Mouse (Mus musculus) forebrain, embryonic 16.5 days (tissue): ENCODE data around the gene Aif1. TPM values are rescaled to one million over a fixed set of nuclear protein-coding genes. Genes with fewer than 3 reads are reported as not detected.

Experiments used
- ATAC-seq: fragments of 200-750 bp; cut with Nextera tagmentation; 2 replicates; pipeline ENCODE4 v1.8.0; 2017; ENCODE audit warnings: mild to moderate bottlenecking, moderate library complexity
- H3K27ac ChIP-seq: fragments of 300-500 bp; sonication (generic); 2 replicates; pipeline ENCODE4 v1.5.1; 2014; ENCODE audit warnings: low read length, control low read depth
- H3K27me3 ChIP-seq: fragments of 300-500 bp; sonication (generic); replicated peaks from 2 replicates; pipeline ENCODE4 v1.6.1; 2014; ENCODE audit warnings: low read length; ENCODE audit not compliant: control insufficient read depth, insufficient read depth
- H3K36me3 ChIP-seq: fragments of 300-500 bp; sonication (generic); 2 replicates; pipeline ENCODE4 v1.6.1; 2014; ENCODE audit not compliant: control insufficient read depth, insufficient read depth
- H3K4me1 ChIP-seq: fragments of 300-500 bp; sonication (generic); replicated peaks from 2 replicates; pipeline ENCODE4 v1.6.1; 2014; ENCODE audit warnings: low read length; ENCODE audit not compliant: control insufficient read depth, insufficient read depth
- H3K4me2 ChIP-seq: fragments of 300-500 bp; sonication (generic); 2 replicates; pipeline ENCODE4 v1.6.1; 2014; ENCODE audit warnings: mild to moderate bottlenecking, low read length, control low read depth
- H3K4me3 ChIP-seq: fragments of 300-500 bp; sonication (generic); replicated peaks from 2 replicates; pipeline ENCODE4 v1.5.1; 2014; ENCODE audit warnings: mild to moderate bottlenecking, low read length, control low read depth
- H3K9ac ChIP-seq: fragments of 300-500 bp; sonication (generic); replicated peaks from 2 replicates; pipeline ENCODE4 v1.6.1; 2014; ENCODE audit warnings: low read depth, low read length, control low read depth
- H3K9me3 ChIP-seq: fragments of 300-500 bp; sonication (generic); 2 replicates; pipeline ENCODE4 v1.6.1; 2016; ENCODE audit warnings: low read length; ENCODE audit not compliant: control insufficient read depth
- WGBS: fragments of 180-500 bp; shearing (Covaris S2); extraction: QIAGEN DNeasy Blood & Tissue Kit; methylation state at CpG from one replicate; pipeline ENCODE4 v1.1.7; 2014; 5-methylcytosine and 5-hydroxymethylcytosine counted together
- polyA plus RNA-seq: library from polyadenylated mRNA; unstranded; fragments of >200 nt; fragmentation: Nextera tagmentation; extraction: Ambion mirVana; gene quantifications from 2 replicates; pipeline ENCODE4 v1.2.1, GENCODE M21; 2015

Gene Aif1
- 5.9 and 8.0 TPM in 2 replicates for polyA plus RNA-seq

- Histone ChIP-seq H3K27me3 (no peaks in the 10 kb centered on the region), H3K36me3 (no peaks in the 10 kb centered on the region), H3K4me2 (no peak within 1 kb of the TSS), H3K4me1 (no peaks in the 10 kb centered on the region), H3K9me3 (no peaks in the 10 kb centered on the region), H3K4me3 (no peak within 1 kb of the TSS), H3K27ac (no peak within 1 kb of the TSS), H3K9ac (no peak within 1 kb of the TSS)
- no peak for ATAC-seq
- 43% methylated on average over 2 of the region's 2 CpGs for WGBS
Measured at GRCm38 (mm10) chr17:35175968-35176367, at the start of gene Aif1. TSS of gene Aif1 (minus strand) at chr17:35176068.

DNA sequence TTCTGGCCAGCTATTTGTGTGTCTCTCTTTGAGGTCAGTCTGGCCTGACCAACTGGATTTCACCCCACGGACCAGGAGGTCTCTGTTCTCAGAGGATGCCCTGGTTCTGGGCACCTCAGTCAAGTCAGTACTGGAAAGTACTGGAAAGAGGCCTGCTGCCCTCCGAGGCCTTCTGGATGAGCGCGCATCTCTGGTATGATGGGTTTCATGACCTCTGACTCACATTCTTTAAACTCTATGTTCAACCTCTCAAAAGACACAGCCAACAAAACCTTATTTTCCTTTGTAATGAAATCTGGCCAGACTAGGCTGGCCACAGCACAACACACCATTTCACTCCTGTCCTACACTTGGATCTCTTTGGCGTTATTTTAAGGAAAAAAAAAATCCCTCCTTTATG, 49.6 kb upstream of the Aif1 start:
- H3K36me3 ChIP-seq: 0 out of 2 replicates have a peak, but pooled peaks cover 7% of the 10 kb centered on the region

GRCm38 (mm10) chr17:35224641-35225040, 48.8 kb upstream of the Aif1 start:
- H3K36me3 ChIP-seq: peaks cover 11% of the 10 kb centered on the region; the same call in 1 of the 2 replicates
- no peaks in the 10 kb centered on the region for H3K9me3 ChIP-seq
- 97% methylated on average over 4 of the region's 4 CpGs for WGBS
- no peak overlapping the region for H3K27ac ChIP-seq
- no peak overlapping the region for H3K9ac ChIP-seq
- no peaks in the 10 kb centered on the region for H3K4me1 ChIP-seq
- H3K27me3 ChIP-seq: no peaks in the 10 kb centered on the region
- no peak overlapping the region for H3K4me3 ChIP-seq
- ATAC-seq: no peak
- no peak overlapping the region for H3K4me2 ChIP-seq

More for the DNA sequence above, 49.6 kb upstream of the Aif1 start:
- WGBS: 96% methylated on average over 5 of the region's 5 CpGs
- H3K9me3 ChIP-seq: no peaks in the 10 kb centered on the region
- no peak overlapping the region for H3K27ac ChIP-seq
- ATAC-seq: no peak
- no peaks in the 10 kb centered on the region for H3K4me1 ChIP-seq
- H3K9ac ChIP-seq: no peak overlapping the region
- no peak overlapping the region for H3K4me2 ChIP-seq
- H3K27me3 ChIP-seq: no peaks in the 10 kb centered on the region
- H3K4me3 ChIP-seq: no peak overlapping the region

- H3K4me1 ChIP-seq: no peaks in the 10 kb centered on the region
- H3K36me3 ChIP-seq: peaks cover 7% of the 10 kb centered on the region; the same call in 1 of the 2 replicates
- no peaks in the 10 kb centered on the region for H3K9me3 ChIP-seq
- no peak overlapping the region for H3K4me3 ChIP-seq
- ATAC-seq: no peak
- H3K4me2 ChIP-seq: no peak overlapping the region
- WGBS: 85% methylated on average over 6 of the region's 6 CpGs
- H3K27me3 ChIP-seq: no peaks in the 10 kb centered on the region
- H3K27ac ChIP-seq: no peak overlapping the region
- no peak overlapping the region for H3K9ac ChIP-seq
Measured at GRCm38 (mm10) chr17:35222299-35222698, 46.4 kb upstream of the Aif1 start.

DNA sequence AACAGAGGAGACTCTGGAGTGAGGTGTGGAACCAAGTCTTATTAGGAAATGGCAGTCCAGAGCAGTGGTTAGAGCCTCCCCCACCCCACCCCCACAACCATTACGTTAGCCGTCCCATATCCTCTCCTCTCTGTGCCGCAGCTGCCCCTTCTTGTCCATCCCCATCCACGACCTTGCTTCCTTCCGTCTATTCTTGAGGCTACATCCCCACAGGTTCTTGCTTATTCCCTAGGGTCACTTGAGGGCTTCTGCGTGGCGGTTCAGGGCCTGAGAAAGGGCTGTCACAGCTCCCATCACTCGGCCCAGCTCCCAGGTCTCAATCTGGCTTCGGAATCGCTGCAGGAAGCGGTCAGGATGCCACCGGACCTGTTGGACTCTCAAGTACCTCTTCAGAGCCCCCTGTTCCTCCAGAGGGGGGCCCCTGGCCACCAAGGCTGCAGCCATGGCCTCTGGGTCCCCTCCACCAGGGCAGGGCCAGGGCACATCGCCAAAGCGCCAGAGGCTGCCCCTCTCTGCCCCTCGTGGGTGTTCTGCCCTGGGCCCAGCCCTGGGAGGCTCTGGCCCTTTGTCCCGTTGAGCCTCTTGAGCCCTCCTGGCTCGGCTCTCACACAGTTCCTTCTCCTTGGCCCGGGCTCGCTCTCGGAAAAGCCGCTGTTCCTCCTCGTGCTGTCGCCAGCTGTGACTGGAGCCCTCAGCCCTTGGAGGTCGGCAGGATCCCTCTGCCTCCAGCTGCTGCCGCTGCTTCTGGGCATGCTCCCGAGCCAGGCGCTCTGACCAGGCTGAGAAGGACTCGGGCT, 44.5 kb upstream of the Aif1 start, which contains the start of gene Gm16181:
Gene Gm16181, plus strand, starts transcription at position 679 of the 797 bp plus-strand sequence.
- no peak within 1 kb of the TSS for H3K27ac ChIP-seq
- H3K27me3 ChIP-seq: no peaks in the 10 kb centered on the region
- no peaks in the 10 kb centered on the region for H3K9me3 ChIP-seq
- ATAC-seq: no peak
- H3K4me2 ChIP-seq: no peak within 1 kb of the TSS
- H3K4me1 ChIP-seq: no peaks in the 10 kb centered on the region
- H3K36me3 ChIP-seq: peaks cover 7% of the 10 kb centered on the region; the same call in 1 of the 2 replicates
- no peak within 1 kb of the TSS for H3K4me3 ChIP-seq
- H3K9ac ChIP-seq: no peak within 1 kb of the TSS
- WGBS: 85% methylated on average over 28 of the region's 28 CpGs

- no peak for ATAC-seq
- no peaks in the 10 kb centered on the region for H3K9me3 ChIP-seq
- 92% methylated on average over 6 of the region's 6 CpGs for WGBS
- H3K4me2 ChIP-seq: no peak overlapping the region
- peaks cover 5% of the 10 kb centered on the region; the same call in 1 of the 2 replicates for H3K36me3 ChIP-seq
- no peak overlapping the region for H3K27ac ChIP-seq
- H3K4me1 ChIP-seq: no peaks in the 10 kb centered on the region
- H3K9ac ChIP-seq: no peak overlapping the region
- no peak overlapping the region for H3K4me3 ChIP-seq
- no peaks in the 10 kb centered on the region for H3K27me3 ChIP-seq
Measured at GRCm38 (mm10) chr17:35219601-35220041, 43.8 kb upstream of the Aif1 start.

DNA sequence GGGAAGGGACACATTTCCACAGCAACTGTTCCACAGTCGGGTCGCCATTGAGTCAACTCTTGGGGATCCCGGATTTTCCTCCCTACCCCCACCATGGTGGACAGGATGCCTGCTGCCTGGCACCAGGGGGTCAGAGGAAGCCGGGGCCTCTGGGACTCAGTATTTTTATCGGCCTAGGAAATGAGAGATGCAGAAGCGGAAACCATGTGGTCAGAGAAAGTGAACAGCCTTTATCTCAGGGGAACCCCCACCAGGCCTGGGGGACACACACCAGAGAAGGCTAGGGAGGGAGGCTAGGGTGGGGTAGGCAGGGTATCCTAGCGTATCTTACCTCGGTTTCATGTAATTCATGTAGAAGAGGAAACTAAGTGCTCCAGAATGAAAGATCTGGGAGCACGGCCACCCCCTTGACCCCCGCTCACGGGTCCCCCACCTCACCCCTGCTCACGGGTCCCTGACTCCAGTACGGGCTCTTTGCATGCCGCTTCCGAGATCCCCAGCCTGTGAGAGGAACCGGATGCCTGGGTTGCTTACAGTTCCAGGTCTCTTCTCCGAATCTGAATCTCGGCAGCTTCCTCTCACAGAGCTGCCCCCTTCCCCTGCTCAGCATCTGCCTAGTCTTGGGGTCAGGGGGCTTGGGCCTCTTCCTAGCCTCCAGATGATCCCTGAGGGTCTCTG, 42.8 kb upstream of the Aif1 start:
- no peak overlapping the region for H3K4me3 ChIP-seq
- no peak overlapping the region for H3K4me2 ChIP-seq
- no peak overlapping the region for H3K9ac ChIP-seq
- H3K36me3 ChIP-seq: peaks cover 5% of the 10 kb centered on the region; the same call in 1 of the 2 replicates
- no peaks in the 10 kb centered on the region for H3K4me1 ChIP-seq
- WGBS: 85% methylated on average over 18 of the region's 18 CpGs
- H3K27me3 ChIP-seq: no peaks in the 10 kb centered on the region
- no peak for ATAC-seq
- no peak overlapping the region for H3K27ac ChIP-seq
- H3K9me3 ChIP-seq: no peaks in the 10 kb centered on the region

DNA sequence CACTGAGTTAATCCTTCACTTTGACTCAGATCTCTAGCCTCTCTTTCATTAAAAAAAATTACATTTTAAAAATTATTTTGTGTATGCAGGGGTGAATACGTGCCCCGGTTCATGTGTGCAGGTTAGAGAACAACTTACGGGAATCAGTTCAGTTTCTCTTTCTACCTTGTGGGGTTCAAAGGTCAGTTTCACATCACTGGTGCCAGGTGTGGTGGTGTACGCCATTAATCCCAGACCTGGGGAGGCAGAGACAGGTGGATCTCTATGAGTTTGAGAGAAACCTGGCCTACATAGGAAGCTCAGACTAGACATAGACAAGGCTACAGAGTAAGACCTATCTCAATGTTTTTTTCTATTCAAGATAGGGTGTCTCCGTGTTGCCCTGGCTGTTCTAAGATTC, 37.2 kb upstream of the Aif1 start:
- Histone ChIP-seq H3K4me1 (no peaks in the 10 kb centered on the region), H3K4me3 (no peak overlapping the region), H3K36me3 (no peaks in the 10 kb centered on the region), H3K9ac (no peak overlapping the region), H3K9me3 (no peaks in the 10 kb centered on the region), H3K4me2 (no peak overlapping the region), H3K27ac (no peak overlapping the region), H3K27me3 (no peaks in the 10 kb centered on the region)
- ATAC-seq: no peak
- WGBS: 96% methylated on average over 5 of the region's 5 CpGs

GRCm38 (mm10) chr17:35210593-35210992, 34.7 kb upstream of the Aif1 start:
- Histone ChIP-seq H3K27me3 (no peaks in the 10 kb centered on the region), H3K4me3 (no peak overlapping the region), H3K4me1 (no peaks in the 10 kb centered on the region), H3K4me2 (no peak overlapping the region), H3K9ac (no peak overlapping the region), H3K27ac (no peak overlapping the region), H3K36me3 (no peaks in the 10 kb centered on the region), H3K9me3 (no peaks in the 10 kb centered on the region)
- ATAC-seq: no peak
- WGBS: 82% methylated on average over 3 of the region's 3 CpGs
